Mouse (Mus musculus): ENCODE results near the gene Htr2b.

GRCm38 (mm10) chr1:86053198-86053921 is 58.4 kb downstream of the Htr2b start:
- TF ChIP-seq POLR2A (IDR thresholded peaks at IDR 0.05; ENCODE audit: low read depth, low read length) (no peak), CTCF (IDR thresholded peaks at IDR 0.05; ENCODE audit: borderline replicate concordance, insufficient read depth, low read length) (no peak)

All from embryonic fibroblast, embryonic 13.5 days (primary cell).